Mouse (Mus musculus) common myeloid progenitor, adult 5-6 weeks (primary cell): ENCODE results near the gene Insm2. TPM values are rescaled to one million over a fixed set of nuclear protein-coding genes. Genes with fewer than 3 reads are reported as not detected.

Experiments used
- ATAC-seq: replicated peaks from 2 replicates; pipeline ENCODE4 v1.8.0; 2016; ENCODE audit warnings: low read depth, mild to moderate bottlenecking, moderate TSS enrichment, inconsistent platforms; ENCODE audit not compliant: poor library complexity, severe bottlenecking
- total RNA-seq: library from RNA; stranded (forward); fragments of 200-1000, 187-1606 nt; gene quantifications from 2 replicates; pipeline ENCODE4 v1.2.3, GENCODE M21; 2017

Insm2 gene
- total RNA-seq, 1 experiment from 2014 or later = 0.14 TPM

DNA sequence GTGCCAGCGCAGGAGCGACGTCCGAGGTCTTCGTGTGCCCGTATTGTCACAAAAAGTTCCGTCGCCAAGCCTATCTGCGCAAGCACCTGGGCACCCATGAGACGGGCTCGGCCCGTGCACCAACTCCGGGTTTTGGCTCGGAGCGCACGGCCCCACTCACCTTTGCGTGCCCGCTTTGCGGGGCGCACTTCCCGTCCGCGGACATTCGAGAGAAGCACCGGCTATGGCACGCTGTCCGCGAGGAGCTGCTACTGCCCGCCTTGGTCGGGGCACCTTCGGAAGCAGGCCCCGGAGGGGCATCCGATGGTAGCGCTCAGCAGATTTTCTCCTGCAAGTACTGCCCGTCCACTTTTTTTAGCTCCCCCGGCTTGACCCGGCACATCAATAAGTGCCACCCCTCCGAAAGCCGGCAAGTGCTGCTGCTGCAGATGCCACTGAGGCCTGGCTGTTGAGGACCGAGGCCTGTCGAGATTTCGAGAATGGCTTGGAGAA, 1.3 kb downstream of the Insm2 start:
- 0 out of 2 replicates have a peak, but pooled peaks have one; percentile 26 for ATAC-seq

DNA sequence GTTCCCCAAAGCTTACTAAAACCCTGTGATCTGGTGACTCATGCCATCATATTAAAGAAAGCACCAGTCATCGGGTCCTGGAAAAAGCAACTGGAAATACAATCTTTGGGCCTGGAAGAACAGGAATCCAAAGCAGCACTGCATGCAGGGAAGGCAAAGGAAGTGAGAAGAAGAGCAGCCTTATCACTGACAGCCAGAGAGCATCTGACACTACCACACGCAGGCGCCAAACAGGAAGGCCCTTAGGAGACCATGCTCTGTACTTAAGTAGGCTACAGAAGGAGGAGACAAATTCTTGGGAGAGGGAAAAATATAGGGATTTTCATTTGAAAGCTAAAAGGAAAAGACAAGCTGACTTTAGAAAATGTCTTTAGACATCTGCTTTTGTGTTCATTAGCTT, 5.2 kb downstream of the Insm2 start:
- no peak for ATAC-seq

DNA sequence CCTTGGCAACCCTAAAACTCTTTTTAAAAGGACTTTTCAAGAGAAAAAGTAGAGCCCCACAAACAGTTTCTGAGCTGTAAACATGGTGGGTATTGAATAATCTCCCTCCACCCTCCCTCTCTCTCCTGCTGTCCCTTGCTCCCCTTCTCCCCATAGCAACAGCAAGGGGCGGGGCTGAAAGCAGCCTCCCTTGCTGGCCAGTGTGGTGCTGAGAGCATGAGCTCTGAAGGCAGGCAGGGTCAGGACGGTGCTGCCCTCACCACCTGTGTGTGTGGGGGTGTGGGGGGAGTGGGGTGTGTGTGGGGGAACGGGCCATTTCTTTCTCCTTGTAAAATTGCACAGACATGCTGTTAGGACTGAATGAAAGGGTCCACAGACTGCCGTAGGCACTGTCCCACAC, 8.7 kb downstream of the Insm2 start:
- no peak for ATAC-seq

DNA sequence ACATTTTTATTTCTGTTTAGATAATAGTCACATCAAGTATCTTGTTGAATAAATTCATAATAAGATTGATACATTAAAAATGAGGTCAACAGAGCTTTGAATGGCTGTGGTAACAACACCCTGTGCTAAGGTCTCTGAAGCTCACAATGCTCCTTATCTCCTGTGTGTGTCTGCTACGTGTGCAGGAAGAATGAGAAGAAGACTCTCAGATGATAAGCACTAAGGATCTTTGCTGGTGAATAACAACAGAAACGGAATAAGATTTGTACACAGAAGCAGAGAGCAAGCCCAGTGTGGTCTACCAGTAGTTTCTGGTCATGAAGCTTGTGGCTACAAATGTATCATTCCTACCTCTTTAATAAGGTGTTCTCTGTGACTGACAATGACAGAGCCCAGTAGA, 11.6 kb downstream of the Insm2 start:
- no peak for ATAC-seq

DNA sequence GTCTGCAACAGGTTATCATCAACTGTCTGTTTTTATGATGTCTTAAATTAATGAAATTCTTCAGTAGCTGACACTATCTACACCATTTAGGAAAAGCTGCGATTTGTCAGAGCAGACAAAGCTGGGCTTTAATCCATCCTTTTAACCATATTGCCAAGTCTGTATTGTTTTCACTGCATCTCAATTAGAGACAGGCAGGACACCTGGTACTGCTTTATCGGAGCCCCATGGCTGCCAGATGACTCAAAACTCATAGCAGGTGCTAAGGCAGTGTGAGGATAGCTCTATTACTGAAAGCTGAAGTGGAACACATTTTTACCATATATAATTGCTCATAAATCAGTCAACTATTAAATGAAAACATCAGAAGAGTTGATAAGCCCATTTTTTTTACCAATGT, 21.1 kb downstream of the Insm2 start:
- ATAC-seq = no peak

DNA sequence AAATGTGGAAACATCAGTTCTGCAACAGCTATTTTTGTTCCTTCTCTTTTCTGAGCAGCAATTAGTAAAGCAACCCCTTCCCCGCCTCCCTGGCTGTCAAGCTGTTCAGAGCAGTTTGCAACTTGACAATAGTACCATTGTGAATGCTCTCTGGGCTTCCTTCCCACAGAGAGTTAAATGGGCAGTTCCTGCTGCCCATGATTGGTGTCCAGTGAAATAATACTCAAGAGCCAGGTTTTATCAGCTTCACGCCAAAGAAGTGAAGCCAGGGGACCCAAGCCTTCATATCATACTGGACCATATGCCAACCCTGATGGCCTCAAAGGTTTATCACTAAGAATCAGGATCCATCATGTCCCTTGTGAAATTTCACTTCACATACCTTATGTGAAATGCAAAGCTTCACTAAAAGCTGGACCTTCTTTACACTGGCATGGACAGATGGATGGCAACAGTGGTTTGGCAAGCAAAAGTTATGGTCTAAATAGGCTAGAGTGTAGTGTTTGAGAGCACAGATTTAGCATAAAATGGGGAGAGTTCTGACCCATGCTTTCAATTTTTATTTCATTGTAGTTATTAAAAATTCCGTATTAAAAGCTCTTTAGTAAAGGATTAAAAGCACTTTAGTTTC, 23.5 kb downstream of the Insm2 start:
- no peak for ATAC-seq

DNA sequence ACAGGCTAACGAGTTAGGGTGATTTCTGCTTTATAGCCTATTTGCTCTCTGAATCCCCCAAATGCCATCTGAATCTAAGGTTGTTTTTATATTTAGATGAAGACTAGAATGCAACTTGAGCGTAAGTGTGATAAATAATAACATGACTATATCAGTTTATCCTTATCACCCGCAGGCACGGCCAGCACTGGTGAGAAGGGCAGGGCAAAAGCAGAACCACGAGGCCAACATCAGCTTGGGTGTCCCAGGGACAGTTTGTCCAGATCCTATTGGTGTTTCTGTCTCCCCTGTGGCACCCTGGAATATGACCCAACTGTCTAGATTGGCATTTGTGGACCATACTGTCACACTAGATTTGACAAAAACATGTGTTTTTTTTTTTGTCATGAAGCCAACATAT, 24.0 kb downstream of the Insm2 start:
- no peak for ATAC-seq

DNA sequence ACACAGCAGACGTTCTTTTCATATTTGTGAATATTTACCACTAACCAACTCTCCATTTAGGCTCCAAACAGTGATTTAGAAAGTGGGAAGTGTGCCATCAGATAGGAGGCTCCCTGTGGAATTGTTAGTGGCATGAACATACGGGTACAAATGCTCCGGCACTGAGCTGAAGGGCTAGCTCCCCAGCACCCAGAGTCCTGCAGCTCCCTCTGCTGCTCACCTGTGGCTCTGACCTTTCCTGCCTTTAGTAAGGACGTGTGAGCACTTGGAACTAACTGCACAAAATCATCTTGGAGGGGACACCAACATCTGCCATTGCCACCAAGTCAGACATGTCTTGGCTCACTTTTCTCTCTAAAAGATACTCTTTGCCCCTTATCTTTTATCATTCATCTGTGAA, 27.5 kb downstream of the Insm2 start:
- no peak for ATAC-seq

DNA sequence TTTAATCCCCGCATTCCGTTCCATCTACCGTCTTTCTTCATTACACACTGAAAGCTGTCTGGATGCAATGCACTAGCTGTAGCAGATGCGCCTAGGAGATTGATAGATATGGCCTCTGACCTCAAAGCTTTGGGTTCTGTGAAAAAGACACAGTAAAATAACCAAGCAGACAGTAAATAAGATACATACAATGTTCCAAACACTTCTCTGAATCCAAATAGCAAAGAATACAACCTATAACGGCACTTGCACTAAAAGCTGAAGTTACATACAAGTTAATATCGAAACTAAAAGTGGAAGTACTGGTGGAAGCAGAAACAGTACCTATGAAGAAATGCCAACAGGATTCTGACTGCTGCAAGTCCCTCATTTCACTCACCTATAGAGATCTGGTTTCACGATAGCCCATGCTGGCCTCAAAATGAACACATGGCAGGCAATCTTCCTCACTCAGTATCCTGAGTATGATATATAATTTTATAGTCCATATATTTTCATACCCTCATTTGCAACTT, 48.8 kb downstream of the Insm2 start:
- ATAC-seq = no peak

Other genes with a start within 250 kb of the Insm2 start
- 326 and 362 TPM in 2 replicates for gene Psma6, start 215.2 kb upstream of the Insm2 start, total RNA-seq
- gene Nfkbia, start 106.8 kb upstream of the Insm2 start, total RNA-seq = 53.1 and 54.6 TPM in 2 replicates
- gene Aldoart2, start 34.2 kb upstream of the Insm2 start, total RNA-seq = not detected in 2 replicates
- gene Ralgapa1, start 221.7 kb downstream of the Insm2 start, total RNA-seq = 47.1 and 53.3 TPM in 2 replicates
- 16.6 and 22.1 TPM in 2 replicates for gene Brms1l, start 236.9 kb downstream of the Insm2 start, total RNA-seq